Mouse (Mus musculus) lung, postnatal 0 days (tissue): ENCODE measurements at regions not wholly inside any gene's neighbourhood (a gene's known extent, or its start where the extent isn't known, plus 50 kb on each side); places are given as distances from the start of the nearest gene placed in this dataset.
A peak's percentile ranks its signal among the peaks of the same experiment; 100 is the strongest.

Experiments
- CTCF ChIP-seq: IDR thresholded peaks from 2 replicates; pipeline ENCODE4 v1.5.1; 2016; ENCODE audit warnings: antibody characterized with exemption, mild to moderate bottlenecking
- EP300 ChIP-seq: IDR thresholded peaks from 2 replicates; pipeline ENCODE4 v1.6.1; 2016; ENCODE audit warnings: antibody characterized with exemption, mild to moderate bottlenecking, control low read depth

DNA sequence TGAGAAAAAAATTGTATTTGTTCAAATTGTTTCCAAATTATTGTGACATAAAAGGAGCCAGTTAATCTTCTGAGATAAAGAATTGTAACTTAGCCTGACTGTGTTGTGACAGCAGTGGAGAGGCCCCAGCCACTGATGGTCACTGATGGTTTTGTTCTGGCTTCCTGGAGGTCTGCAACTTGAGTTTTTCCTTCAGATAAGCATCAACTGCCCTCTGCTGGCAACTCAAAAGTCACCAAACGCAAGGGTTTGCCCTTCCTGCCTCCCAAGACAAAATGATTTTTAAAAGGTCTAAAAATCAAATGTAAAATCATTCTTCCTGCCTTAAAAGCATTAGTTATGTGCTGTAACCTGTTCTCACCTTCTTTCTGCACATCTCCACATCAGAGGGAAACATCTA, 382.6 kb downstream of the 9430069I07Rik start:
- TF ChIP-seq CTCF, result peak; percentile 46
- no peak for TF ChIP-seq EP300
